Mouse (Mus musculus): ENCODE results near the gene Il16.
"Not testable (repeated sequence)": the region's sequence is repeated elsewhere in the genome, so short reads cannot be mapped to it uniquely, and the experiment has no call there.

- not testable (repeated sequence) for TF ChIP-seq CTCF, POLR2A (IDR thresholded peaks at IDR 0.05; ENCODE audit: extremely low read depth, insufficient read depth, low read length)
These were observed 33.8 kb downstream of the Il16 start for GRCm38 (mm10) chr7:83711676-83712259.

Measured in cortical plate, adult 2 months (tissue).